Mouse (Mus musculus) CH12.LX (cell line): ENCODE results near the gene Kdm7a. TPM values are rescaled to one million over a fixed set of nuclear protein-coding genes. Genes with fewer than 3 reads are reported as not detected.

Experiments used
- DNase-seq: peaks from one replicate; pipeline ENCODE4 v3.0.0-alpha.2; 2013; ENCODE audit errors: extremely low read depth
- H3K27ac ChIP-seq: 2 replicates; pipeline ENCODE4 v1.5.1; 2012; ENCODE audit warnings: low read depth, mild to moderate bottlenecking, control low read depth, moderate library complexity; ENCODE audit not compliant: insufficient read depth
- H3K27me3 ChIP-seq: replicated peaks from 2 replicates; pipeline ENCODE3; 2012; ENCODE audit warnings: inconsistent platforms
- H3K36me3 ChIP-seq, 2 experiments: replicated peaks in 1 of 2; 2 replicates each; pipeline versions ENCODE3 to v1.6.1; 2012; ENCODE audit warnings: inconsistent platforms in 1 of 2, low read length in 1 of 2, mild to moderate bottlenecking in 1 of 2, mixed read lengths in 1 of 2, moderate library complexity in 1 of 2; ENCODE audit not compliant: control insufficient read depth in 1 of 2, insufficient read depth in 1 of 2
- H3K4me1 ChIP-seq, 2 experiments: 2 replicates each; pipeline ENCODE4 v1.6.1; 2012; ENCODE audit warnings: inconsistent platforms in 1 of 2, moderate library complexity in 1 of 2; ENCODE audit not compliant: insufficient read depth in 2 of 2, control insufficient read depth in 1 of 2
- H3K4me2 ChIP-seq: 2 replicates; pipeline ENCODE4 v1.6.1; 2012; ENCODE audit warnings: low read depth, mild to moderate bottlenecking, control low read depth; ENCODE audit not compliant: poor library complexity, insufficient read depth, severe bottlenecking
- H3K4me3 ChIP-seq, 3 experiments: fragments of 150-350 bp in 1 of 3; sonication (generic) in 1 of 3; replicated peaks in 1 of 3; 2 replicates each; pipeline versions ENCODE3 to v1.5.1; 2011 to 2012; ENCODE audit warnings: low read depth in 2 of 3, low read length in 2 of 3, mild to moderate bottlenecking in 2 of 3, moderate library complexity in 2 of 3, control low read depth in 1 of 3, improper control_type of control experiment in 1 of 3, inconsistent platforms in 1 of 3, mixed read lengths in 1 of 3; ENCODE audit not compliant: poor library complexity in 1 of 3
- H3K79me2 ChIP-seq: replicated peaks from 2 replicates; pipeline ENCODE4 v1.6.1; 2012; ENCODE audit warnings: mild to moderate bottlenecking, moderate library complexity; ENCODE audit not compliant: control insufficient read depth, poor library complexity, insufficient read depth, severe bottlenecking; ENCODE audit errors: extremely low read depth
- H3K9ac ChIP-seq: 2 replicates; pipeline ENCODE4 v1.6.1; 2012; ENCODE audit warnings: low read depth, mild to moderate bottlenecking, control low read depth, moderate library complexity; ENCODE audit not compliant: insufficient read depth
- H3K9me3 ChIP-seq: replicated peaks from 2 replicates; pipeline ENCODE3; 2012; ENCODE audit warnings: low read length, inconsistent platforms, mixed read lengths
- CHD1 ChIP-seq: IDR thresholded peaks from 2 replicates; pipeline ENCODE4 v1.6.1; 2012; ENCODE audit warnings: low read depth, low read length, improper control_type of control experiment, inconsistent platforms
- CHD2 ChIP-seq: IDR thresholded peaks from 2 replicates; pipeline ENCODE4 v1.6.1; 2011; ENCODE audit warnings: low read length, improper control_type of control experiment
- CTCF ChIP-seq, 2 experiments: IDR thresholded peaks in 1 of 2; conservative IDR thresholded peaks in 1 of 2; 2 replicates each; pipeline ENCODE4 v1.5.1; 2011 to 2012; ENCODE audit warnings: low read depth in 2 of 2, low read length in 2 of 2, improper control_type of control experiment in 1 of 2, inconsistent platforms in 1 of 2, mild to moderate bottlenecking in 1 of 2, moderate library complexity in 1 of 2
- ETS1 ChIP-seq: conservative IDR thresholded peaks from 2 replicates; pipeline ENCODE4 v1.6.1; 2012; ENCODE audit warnings: low read depth, mild to moderate bottlenecking, inconsistent platforms, low read length, improper control_type of control experiment, moderate library complexity
- HCFC1 ChIP-seq: IDR thresholded peaks from 2 replicates; pipeline ENCODE4 v1.6.1; 2012; ENCODE audit warnings: low read depth, mild to moderate bottlenecking, inconsistent platforms, low read length, improper control_type of control experiment
- MAFK ChIP-seq: IDR thresholded peaks from 2 replicates; pipeline ENCODE4 v1.6.1; 2011; ENCODE audit warnings: low read length, improper control_type of control experiment; ENCODE audit not compliant: insufficient replicate concordance
- MEF2A ChIP-seq: IDR thresholded peaks from 2 replicates; pipeline ENCODE4 v1.6.1; 2014; ENCODE audit warnings: low read depth, mild to moderate bottlenecking, inconsistent platforms, low read length, improper control_type of control experiment, borderline replicate concordance
- NRF1 ChIP-seq: IDR thresholded peaks from 2 replicates; pipeline ENCODE4 v1.6.1; 2014; ENCODE audit warnings: low read depth, mild to moderate bottlenecking, inconsistent platforms, low read length, improper control_type of control experiment, moderate library complexity
- PAX5 ChIP-seq: IDR thresholded peaks from 2 replicates; pipeline ENCODE4 v1.6.1; 2012; ENCODE audit warnings: low read length, inconsistent platforms, mixed read lengths
- POLR2AphosphoS2 ChIP-seq: IDR thresholded peaks from 2 replicates; pipeline ENCODE4 v1.6.1; 2011; ENCODE audit warnings: low read depth, low read length, improper control_type of control experiment
- TCF12 ChIP-seq: IDR thresholded peaks from 2 replicates; pipeline ENCODE4 v1.6.1; 2014; ENCODE audit warnings: low read depth, mild to moderate bottlenecking, inconsistent platforms, low read length, improper control_type of control experiment
- UBTF ChIP-seq: IDR thresholded peaks from 2 replicates; pipeline ENCODE4 v1.6.1; 2012; ENCODE audit warnings: low read depth, mild to moderate bottlenecking, inconsistent platforms, low read length, improper control_type of control experiment, moderate library complexity
- ZC3H11A ChIP-seq: IDR thresholded peaks from 2 replicates; pipeline ENCODE4 v1.6.1; 2012; ENCODE audit warnings: low read depth, mild to moderate bottlenecking, inconsistent platforms, low read length, improper control_type of control experiment
- ZKSCAN1 ChIP-seq: IDR thresholded peaks from 2 replicates; pipeline ENCODE4 v1.6.1; 2012; ENCODE audit warnings: low read depth, inconsistent platforms, low read length, improper control_type of control experiment, borderline replicate concordance
- ZNF384 ChIP-seq: IDR thresholded peaks from 2 replicates; pipeline ENCODE4 v1.6.1; 2012; ENCODE audit warnings: low read depth, low read length, improper control_type of control experiment, inconsistent platforms
- dilution Hi-C: fragments of 300-500 bp; cut with MboI; formaldehyde crosslinking; loops from 2 replicates; pipeline ENCODE4 v1.14.3; 2020; ENCODE audit warnings: low sequenced_read_pairs; ENCODE audit not compliant: extremely low pct_unique_long_range_greater_than_20kb, extremely low pct_ligation_motif_present
- in situ Hi-C: fragments of 300-500 bp; cut with MboI; formaldehyde crosslinking; loops from 3 replicates; pipeline ENCODE4 v1.14.3; 2019; ENCODE audit warnings: low sequenced_read_pairs, low pct_ligation_motif_present, low pct_unique_long_range_greater_than_20kb, mixed read lengths
- polyA plus RNA-seq: library from polyadenylated mRNA; unstranded; fragments of >175 nt; gene quantifications from 2 replicates; pipeline ENCODE4 v1.2.1, GENCODE M21; 2012; ENCODE audit warnings: low read depth; ENCODE audit not compliant: insufficient read length
- total RNA-seq, 2 experiments: library from RNA; depleted of rRNA; stranded (reverse); fragments of 300-350 nt in 1 of 2; fragments of >200 nt in 1 of 2; gene quantifications; 2 replicates each; pipeline ENCODE4 v1.2.3; 2012 to 2014

The Kdm7a gene
- total and polyA plus RNA-seq, 3 experiments = 1.6 to 2.1 (median 1.7) TPM

DNA sequence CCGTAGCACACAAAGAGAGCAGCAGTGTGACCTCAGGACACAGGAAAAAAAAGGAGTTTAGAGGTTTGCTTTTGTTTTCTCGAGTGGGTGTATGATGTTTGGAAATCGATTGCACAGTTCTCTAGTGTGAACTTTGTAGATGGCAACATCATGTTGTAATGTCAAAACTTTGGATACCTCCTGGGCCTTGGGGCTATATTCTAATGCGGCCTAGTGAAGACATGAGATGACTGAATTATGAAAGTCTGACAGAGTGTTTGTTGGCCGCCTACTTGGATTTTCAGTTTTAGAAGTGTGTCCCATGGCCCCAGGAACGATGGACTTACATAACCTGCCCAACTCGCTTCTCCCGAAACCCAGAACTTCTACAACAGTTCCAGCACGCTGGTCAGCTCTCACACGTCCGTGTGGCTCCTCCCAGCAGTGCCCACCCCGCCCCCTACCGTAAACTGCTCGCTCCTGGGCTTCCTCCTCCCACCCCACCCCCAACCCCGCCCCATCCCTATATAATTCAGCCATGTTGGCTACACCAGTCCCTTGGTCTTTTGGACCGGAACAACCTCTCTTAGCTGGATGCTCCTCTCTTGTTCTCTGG is 42.7 kb upstream of the Kdm7a start:
- in situ Hi-C loops = no loop called here
- TF ChIP-seq UBTF (no peak), ETS1 (no peak), NRF1 (no peak), ZNF384 (no peak), CHD2 (no peak), HCFC1 (no peak), MAFK (no peak), ZC3H11A (no peak), CTCF (conservative IDR thresholded peaks at IDR 0.05 in 1 of 2, IDR thresholded peaks at IDR 0.05 in 1 of 2; ENCODE audit: low read depth in 2 of 2, low read length in 2 of 2) (no peak), TCF12 (no peak), PAX5 (no peak), CHD1 (no peak)
- Histone ChIP-seq H3K9ac (no peak overlapping the region), H3K4me2 (no peak overlapping the region), H3K9me3 (no peaks in the 10 kb centered on the region), H3K79me2 (no peaks in the 10 kb centered on the region), H3K36me3 (no peaks in the 10 kb centered on the region), H3K4me3 (no peak overlapping the region), H3K4me1 (peaks cover 6 to 33% of the 10 kb centered on the region in 2 experiments), H3K27ac (no peak overlapping the region), H3K27me3 (no peaks in the 10 kb centered on the region)
- no peak for DNase-seq
- dilution Hi-C loops = no loop called here

DNA sequence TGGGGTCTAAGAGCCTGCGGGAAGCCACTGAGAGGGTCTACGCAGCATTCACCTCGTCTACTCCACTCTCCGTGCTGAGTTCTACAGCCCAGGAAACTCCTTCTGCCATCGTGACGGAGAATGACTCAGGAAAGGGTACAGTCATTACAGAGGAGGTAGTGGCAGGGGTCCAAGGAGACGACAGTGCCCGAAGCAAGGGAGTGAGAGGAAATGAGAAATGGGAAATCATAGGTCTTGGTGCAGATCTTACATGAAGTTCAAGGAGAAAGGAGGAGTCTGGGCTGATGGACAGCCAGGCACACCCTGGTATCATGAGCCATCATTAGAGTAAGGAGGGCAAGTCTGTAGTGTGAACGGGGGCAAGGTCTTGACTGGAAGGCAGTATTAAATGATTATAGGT is 37.5 kb upstream of the Kdm7a start:
- DNase-seq = no peak
- Histone ChIP-seq H3K27me3 (no peaks in the 10 kb centered on the region), H3K4me1 (peaks cover 22 to 68% of the 10 kb centered on the region in 2 experiments), H3K79me2 (no peaks in the 10 kb centered on the region), H3K9me3 (no peaks in the 10 kb centered on the region), H3K4me3 (no peak overlapping the region), H3K36me3 (no peaks in the 10 kb centered on the region), H3K27ac (no peak overlapping the region), H3K4me2 (no peak overlapping the region), H3K9ac (no peak overlapping the region)
- dilution Hi-C loops (no loop called here), in situ Hi-C loops (no loop called here)
- TF ChIP-seq POLR2AphosphoS2 (no peak), MEF2A (no peak), ZKSCAN1 (no peak), HCFC1 (no peak)
